Mouse (Mus musculus) urinary bladder, postnatal 10 days (tissue): ENCODE measurements around the gene Dand5.
"Not testable (repeated sequence)": the region's sequence is repeated elsewhere in the genome, so short reads cannot be mapped to it uniquely, and the experiment has no call there.

Experiments
- DNase-seq: peaks from one replicate; pipeline ENCODE4 v3.0.0; 2022; ENCODE audit warnings: low spot score

Dand5 gene

DNA sequence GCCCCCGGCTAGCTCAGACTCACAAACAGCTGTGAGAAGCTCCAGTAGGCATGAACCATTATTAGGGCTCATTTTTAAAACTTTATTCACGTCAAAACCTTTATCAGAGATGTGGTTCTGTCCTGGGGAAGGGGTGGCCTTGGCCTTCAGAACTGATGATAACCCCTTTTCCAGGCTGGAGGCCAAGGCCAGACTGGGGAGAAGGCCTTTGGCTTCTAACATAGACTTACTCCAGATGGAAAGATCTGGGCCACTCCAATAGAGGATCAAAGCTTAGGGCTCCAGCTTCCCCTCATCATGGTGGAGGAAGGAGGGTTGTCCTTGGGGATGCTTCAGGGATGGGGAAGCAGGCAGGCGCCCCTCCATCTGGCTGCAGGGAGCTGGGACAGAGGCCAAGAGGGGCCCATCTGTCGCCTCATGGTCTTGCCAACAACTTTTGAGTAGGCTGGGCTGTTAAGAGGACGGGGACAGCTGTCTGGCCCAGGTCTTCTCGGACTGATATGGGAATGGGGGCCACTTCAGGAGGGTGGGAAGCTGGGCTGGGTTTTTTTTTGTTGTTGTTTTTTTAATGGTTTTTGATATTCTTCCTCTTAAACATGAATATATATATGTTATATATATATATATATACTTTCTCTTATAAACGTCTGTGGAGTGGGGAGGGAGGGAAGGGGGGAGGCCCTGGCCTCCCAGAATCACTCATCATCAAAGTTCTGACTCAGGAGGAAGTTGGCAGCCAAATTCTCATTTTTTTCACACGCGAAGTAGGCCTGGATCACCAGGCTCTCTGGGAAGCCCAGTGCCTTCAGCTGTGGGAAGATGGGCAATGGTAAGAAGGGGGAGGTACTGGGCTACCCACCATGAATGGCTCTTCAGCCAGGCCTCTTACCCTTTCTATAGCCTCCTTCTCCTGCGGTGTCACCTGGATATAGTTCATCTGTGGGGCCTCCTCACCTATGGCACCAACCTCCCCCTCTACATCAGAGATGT lies 12.5 kb upstream of the Dand5 start:
- DNase-seq, result no peak

DNA sequence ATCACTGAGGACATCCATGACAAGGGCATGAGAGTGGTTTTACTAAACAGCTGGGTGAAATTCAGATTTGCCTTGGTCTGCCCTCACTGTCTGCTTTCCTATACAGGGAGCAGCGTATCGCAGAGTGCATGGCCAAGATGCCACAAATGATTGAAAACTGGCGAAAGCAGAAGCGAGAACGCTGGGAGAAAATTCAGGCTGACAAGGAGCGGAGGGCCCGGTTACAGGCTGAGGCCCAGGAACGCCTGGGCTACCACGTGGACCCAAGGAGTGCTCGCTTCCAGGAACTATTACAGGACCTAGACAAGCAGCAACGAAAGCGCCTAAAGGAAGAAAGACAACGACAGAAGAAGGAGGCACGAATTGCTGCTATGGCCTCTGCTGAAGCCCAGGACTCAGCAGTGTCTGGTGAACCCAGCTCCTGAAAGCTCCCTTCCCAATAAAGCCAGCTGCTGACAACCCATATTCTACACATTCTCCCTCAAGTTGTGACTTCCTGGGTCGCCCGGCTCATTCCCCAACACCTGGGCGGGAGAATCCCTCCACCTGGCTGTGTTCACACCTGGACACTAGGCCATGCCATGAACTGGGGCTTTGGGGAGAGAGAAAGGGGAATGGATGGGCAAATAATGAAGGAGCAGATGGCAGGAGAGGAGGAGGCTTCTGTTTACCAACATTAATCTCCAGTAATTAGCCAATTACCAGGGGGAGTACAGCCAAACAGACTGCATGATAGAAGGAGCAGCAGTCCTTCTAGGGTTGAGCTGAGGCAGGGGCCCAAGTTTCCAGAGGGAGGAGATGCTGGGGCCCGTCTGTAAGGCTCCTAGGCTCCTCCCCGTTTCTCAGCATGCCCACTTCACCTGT lies 11.6 kb upstream of the Dand5 start:
- no peak for DNase-seq

GRCm38 (mm10) chr8:84832759-84833742 lies 10.4 kb upstream of the Dand5 start:
- no peak for DNase-seq

DNA sequence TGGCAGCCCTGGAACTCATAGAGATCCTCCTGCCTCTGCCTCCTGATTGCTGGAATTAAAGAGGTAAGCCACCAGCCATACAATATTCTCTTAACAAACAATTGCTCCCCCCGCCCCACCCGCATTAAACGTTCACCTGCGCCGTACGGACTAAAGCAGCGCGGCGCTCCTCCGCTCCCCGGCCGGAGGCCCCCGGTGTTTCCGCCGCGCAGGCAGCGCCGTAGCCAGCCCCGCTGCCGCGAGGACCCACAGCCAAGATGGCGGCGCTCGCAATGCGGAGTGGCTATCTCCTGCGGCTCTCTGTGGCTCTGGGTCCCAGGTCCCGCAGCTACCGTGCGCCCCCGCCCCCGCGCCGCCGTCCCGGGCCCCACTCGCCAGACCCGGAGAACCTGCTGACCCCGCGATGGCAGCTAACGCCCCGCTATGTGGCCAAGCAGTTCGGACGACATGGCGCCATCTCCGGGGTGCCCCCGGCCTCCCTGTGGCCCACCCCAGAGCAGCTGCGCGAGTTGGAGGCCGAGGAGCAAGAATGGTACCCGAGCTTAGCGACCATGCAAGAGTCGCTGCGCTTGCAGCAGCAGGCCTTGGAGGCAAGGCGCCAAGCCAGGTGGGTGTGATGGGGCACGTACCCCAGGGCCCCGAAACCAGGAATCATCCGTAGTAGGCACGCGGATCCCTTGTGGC lies 9.6 kb upstream of the Dand5 start:
- peak; percentile 51 for DNase-seq

- no peak for DNase-seq
Observed at GRCm38 (mm10) chr8:84831490-84831889, 8.9 kb upstream of the Dand5 start, which contains the start of gene Gadd45gip1. Gadd45gip1 (plus strand) TSS chr8:84831522.

DNA sequence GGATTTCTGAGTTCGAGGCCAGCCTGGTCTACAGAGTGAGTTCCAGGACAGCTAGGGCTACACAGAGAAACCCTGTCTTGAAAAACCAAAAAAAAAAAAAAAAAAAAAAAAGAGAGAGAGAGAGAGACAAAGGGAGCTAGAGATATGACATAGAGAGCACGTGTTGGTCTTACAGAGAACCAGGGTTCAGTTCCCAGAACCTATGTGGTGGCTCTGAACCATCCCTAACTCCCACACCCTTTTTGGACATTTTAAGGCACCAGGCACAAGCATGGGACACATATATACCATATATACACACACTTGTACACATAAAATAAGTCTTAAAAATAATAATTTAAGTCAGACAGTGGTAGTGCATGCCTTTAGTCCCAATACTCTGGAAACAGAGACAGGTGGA lies 3.9 kb upstream of the Dand5 start:
- not testable (repeated sequence) for DNase-seq

GRCm38 (mm10) chr8:84825636-84826035 lies 3.0 kb upstream of the Dand5 start:
- no peak for DNase-seq

- no peak for DNase-seq
Observed at GRCm38 (mm10) chr8:84823653-84824052, 1.0 kb upstream of the Dand5 start.

GRCm38 (mm10) chr8:84816117-84816516 lies 6.5 kb downstream of the Dand5 start:
- no peak for DNase-seq

DNA sequence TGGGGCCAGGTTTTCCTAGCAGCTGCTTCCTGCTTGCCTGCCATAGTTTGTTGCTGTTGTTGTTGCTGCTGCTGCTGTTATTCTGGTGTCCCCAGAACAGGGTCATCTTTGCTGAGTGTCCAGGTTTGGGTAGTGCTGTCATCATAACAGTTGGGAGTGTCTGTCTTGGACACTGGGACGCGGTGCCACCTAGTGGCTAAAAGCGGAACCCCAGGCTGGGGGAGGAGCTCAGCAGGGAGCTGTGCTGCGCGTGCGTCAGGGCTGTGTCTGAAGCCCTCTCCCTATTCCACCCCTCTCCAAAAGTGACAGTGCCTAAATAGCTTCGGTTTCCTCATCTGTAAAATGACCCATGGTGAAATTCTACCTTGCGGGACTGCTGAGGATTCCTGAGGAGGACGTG lies 7.1 kb downstream of the Dand5 start:
- peak; percentile 90 for DNase-seq

GRCm38 (mm10) chr8:84814555-84815441 lies 7.8 kb downstream of the Dand5 start:
- DNase-seq, result no peak

DNA sequence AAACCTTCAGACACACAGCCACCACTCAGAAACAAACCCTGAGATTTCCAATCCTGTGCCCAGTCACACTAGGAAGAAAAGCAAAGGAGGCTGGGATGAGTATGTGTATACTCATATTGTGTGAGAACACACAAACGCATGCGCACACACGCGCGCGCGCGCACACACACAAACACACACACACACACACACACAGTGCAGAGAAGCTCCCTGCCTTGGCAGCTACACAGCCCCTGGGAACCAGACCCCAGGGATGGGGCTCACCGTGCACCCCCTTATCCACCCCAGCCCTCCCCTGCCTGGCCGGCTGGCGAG lies 8.4 kb downstream of the Dand5 start:
- no peak for DNase-seq

DNA sequence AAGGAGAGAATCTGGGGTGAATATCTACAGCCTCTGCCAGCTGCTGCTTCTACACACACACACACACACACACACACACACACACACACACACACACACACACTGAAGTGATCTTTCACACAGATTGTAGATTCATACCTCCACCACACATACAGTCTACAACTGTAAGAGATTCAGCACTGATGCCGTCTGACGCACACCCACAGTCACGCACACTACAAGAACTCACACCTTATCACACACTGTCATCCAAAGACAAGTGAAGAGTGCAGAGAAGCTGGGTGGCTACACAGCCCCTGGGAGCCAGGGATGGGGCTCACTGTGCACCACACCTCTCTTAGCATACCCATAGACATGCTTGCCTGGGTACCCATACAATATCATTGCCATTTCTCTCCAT lies 8.8 kb downstream of the Dand5 start:
- DNase-seq, result no peak

DNA sequence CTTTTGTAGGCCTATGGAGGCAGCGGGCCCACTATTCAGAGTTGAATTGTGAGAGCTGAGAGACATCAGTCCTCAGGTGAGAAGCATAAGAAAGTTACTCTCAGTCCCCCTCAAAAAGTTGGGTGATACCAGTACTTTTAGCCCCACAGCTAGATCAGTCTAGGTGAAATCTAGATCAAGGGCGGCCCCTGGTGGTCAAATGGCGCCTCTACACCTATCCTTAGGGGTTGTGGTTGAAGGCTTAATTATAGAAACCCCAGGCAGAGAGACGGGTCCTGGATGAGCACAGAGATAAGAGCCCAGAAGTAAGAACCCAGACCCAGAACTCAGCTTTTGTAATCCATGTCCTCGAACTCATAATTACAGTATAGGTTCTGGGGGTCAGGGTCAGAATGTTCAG lies 9.6 kb downstream of the Dand5 start:
- no peak for DNase-seq

DNA sequence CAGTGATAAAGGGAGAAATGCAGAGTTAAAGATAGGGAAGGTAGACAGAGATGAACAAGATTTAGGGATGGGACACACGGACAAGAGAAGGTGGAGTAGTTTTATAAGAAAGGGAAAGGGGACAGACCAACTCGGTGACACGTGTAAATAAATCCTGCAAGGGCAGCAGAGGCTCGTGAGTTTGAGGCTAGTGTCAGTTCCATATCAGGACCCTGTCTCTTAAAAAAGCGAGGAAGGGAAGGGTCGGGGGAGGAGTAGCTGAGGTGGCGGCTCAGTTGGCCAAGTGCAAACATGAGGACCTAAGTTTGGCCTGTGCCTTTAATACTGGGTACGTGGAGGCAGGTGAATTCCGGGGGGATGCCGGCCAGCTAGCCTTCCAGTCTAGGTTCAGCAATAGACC lies 11.3 kb downstream of the Dand5 start:
- DNase-seq, result no peak

- peak; percentile 85 for DNase-seq
Observed at GRCm38 (mm10) chr8:84810896-84811295, 11.7 kb downstream of the Dand5 start.

DNA sequence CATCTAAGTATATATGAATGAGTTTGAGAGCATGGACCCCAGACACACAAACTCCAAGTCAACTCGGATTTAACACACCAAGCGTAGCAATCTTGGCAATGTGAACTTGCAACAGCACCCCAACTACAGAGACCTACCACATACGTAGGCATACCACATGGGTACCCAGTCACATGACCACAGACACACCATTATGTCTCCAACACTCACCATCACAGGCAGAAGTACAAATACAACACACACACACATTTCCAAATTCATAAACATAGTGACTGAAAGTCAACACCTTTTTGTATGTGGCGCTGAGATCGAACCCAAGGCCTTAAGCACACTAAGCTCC lies 12.7 kb downstream of the Dand5 start:
- no peak for DNase-seq

DNA sequence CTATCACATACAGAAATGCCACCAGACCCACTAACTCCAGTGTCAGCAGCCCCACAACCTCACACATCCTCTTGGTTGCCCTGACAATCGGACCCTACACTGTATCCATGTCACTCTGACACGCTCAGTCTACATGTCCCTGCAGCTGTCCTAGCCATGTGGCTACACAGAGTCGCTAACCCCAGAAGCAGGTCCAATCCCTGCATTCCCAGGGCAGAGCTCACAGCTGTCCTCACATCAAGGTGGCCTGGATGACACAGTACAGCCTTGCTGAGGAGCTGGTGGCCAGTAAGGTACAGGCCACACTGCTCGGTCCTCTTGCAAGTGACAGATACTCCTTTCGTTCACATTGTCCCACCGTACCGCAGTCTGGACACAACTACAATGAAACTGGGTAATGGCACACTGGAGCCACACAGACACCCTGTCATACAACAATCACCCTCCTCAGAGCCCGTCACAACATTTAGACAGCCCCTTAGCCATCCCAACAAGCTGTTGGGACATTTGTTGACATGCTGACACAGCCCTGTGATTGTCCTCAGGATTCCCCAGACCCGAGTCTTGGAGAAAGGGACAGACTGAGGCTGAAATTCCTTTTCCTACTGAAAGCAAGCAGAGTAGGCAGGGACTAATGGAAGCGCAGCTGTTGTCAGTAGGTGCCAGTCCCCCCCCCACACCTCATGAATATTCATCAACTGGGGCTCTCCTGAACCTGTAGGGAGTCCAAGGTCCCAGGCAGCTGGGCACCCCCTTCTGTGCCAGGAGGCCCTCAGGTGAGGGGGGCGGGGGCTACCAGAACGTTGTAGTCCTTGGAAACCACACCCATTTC lies 13.3 kb downstream of the Dand5 start:
- no peak for DNase-seq

GRCm38 (mm10) chr8:84806031-84806430 lies 16.6 kb downstream of the Dand5 start:
- DNase-seq, result no peak
